Mouse (Mus musculus): ENCODE measurements around the gene Slc17a7. TPM values are rescaled to one million over a fixed set of nuclear protein-coding genes. Genes with fewer than 3 reads are reported as not detected.
A peak's percentile ranks its signal among the peaks of the same experiment; 100 is the strongest.
"Not testable (repeated sequence)": the region's sequence is repeated elsewhere in the genome, so short reads cannot be mapped to it uniquely, and the experiment has no call there.

Slc17a7 gene
- total RNA-seq (2021) = 1 to 10 TPM; 6.1 to 6.7 TPM

GRCm38 (mm10) chr7:45163735-45164490 is at the start of gene Slc17a7:
Gene Slc17a7 (plus strand): TSS chr7:45163949.
- DNase-seq = no peak

GRCm38 (mm10) chr7:45117566-45117965 is 46.2 kb upstream of the Slc17a7 start:
- intact Hi-C loops (cut with DNase I) = no loop called here
- DNase-seq = no peak

More at GRCm38 (mm10) chr7:45163735-45164490, at the start of gene Slc17a7:
- intact Hi-C loops (cut with DNase I) = loop anchor here (2.0 kb wide), 1 partner anchor 135 kb away; no protein-coding TSS in a partner anchor

DNA sequence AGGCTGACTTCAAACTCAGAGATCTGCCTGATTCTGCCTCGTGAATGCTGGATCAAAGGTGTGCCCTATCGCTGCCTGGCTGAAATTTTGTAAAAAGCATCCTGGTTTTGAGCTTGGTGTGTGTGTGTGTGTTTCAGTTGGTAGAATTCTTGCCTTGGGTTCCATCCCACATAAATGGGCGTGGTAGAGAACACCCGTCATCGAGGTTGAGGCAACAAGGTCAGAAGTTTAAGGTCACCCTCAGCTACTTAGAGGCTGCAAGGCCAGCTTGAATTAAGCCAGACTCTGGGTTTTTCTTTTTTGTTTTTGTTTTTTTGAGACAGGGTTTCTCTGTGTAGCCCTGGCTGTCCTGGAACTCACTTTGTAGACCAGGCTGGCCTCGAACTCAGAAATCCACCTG is 45.4 kb upstream of the Slc17a7 start:
- DNase-seq = no peak
- intact Hi-C loops (cut with DNase I) = loop anchor here (2.0 kb wide), 1 partner anchor 14 kb away; no protein-coding TSS in a partner anchor

DNA sequence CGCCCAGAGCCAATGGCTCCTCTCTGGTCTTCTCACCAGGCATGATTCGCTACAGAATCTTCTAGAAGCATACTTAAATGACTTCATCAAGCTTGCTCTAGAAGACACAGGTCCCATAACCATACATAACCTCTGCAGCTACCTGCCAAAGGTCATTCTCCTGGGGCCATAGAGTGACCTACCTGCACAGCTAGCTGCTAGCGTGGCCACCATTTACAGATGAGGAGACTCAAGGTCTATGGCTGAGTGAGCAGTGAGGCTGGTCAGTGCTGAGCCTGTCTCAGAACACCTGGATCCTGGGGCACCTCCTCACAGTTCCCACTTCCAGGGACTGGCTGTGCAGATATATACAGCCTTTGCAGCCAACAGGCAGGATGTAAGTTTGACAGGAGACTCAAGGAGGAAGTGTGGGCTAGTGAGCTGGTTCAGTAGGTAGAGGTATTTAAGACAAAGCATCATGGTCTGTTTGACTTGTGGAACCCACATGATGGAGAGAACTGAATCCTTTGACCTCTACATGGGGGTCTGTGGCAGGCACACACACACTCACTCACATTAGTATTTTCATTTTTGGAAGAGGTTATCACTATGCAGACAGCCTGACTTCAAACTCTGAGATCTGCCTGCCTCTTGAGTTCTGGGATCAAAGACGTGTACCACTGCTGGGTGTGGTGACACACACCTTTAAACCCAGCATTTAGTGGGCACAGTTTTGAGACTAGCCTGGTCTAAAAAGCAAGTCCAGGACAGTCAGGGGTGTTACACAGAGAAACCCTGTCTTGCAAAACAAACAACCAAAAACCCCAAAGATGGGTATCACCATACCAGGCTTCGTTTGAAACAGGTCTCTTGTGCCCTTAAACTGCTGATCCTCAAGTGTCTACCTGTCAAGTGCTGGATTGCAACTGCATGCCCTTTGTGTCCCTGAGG is 43.7 kb upstream of the Slc17a7 start:
- no peak for DNase-seq
- intact Hi-C loops (cut with DNase I) = loop anchor here (2.0 to 5.0 kb wide), 2 partner anchors 15 to 38 kb away; no protein-coding TSS in a partner anchor

DNA sequence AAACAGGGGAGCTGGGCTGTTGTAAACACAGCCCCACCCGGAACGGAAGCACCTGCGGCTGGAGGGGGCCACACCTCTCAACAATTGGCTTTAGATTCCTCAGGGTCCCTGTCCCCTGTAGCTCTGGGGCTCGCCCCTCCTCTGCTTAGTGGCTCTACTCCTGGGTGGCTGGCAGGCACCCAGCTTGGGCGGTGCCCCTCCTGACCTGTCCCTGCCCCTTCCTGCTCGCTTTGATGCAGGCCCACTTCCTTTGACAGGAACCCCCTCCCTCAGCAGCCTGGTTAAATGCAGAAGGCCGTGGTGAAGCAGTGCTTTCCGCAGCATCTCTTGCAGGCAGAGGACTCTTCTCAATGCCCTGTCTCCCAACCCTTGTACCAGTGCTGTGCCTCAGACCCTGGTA is 42.3 kb upstream of the Slc17a7 start:
- peak; percentile 56 to 63 for DNase-seq
- intact Hi-C loops (cut with DNase I) = loop anchor here (5.0 kb wide), 1 partner anchor 39 kb away; no protein-coding TSS in a partner anchor

GRCm38 (mm10) chr7:45121966-45122365 is 41.8 kb upstream of the Slc17a7 start:
- intact Hi-C loops (cut with DNase I) = loop anchor here (5.0 kb wide), 1 partner anchor 40 kb away; no protein-coding TSS in a partner anchor
- no peak for DNase-seq

- intact Hi-C loops (cut with DNase I) = loop anchor here (5.0 kb wide), 1 partner anchor 40 kb away; no protein-coding TSS in a partner anchor
- no peak for DNase-seq
These were observed 41.1 kb upstream of the Slc17a7 start for GRCm38 (mm10) chr7:45122561-45123185.

- DNase-seq = no peak
- intact Hi-C loops (cut with DNase I) = loop anchor here (5.0 kb wide), 1 partner anchor 41 kb away; no protein-coding TSS in a partner anchor
These were observed 40.6 kb upstream of the Slc17a7 start for GRCm38 (mm10) chr7:45123186-45123570.

DNA sequence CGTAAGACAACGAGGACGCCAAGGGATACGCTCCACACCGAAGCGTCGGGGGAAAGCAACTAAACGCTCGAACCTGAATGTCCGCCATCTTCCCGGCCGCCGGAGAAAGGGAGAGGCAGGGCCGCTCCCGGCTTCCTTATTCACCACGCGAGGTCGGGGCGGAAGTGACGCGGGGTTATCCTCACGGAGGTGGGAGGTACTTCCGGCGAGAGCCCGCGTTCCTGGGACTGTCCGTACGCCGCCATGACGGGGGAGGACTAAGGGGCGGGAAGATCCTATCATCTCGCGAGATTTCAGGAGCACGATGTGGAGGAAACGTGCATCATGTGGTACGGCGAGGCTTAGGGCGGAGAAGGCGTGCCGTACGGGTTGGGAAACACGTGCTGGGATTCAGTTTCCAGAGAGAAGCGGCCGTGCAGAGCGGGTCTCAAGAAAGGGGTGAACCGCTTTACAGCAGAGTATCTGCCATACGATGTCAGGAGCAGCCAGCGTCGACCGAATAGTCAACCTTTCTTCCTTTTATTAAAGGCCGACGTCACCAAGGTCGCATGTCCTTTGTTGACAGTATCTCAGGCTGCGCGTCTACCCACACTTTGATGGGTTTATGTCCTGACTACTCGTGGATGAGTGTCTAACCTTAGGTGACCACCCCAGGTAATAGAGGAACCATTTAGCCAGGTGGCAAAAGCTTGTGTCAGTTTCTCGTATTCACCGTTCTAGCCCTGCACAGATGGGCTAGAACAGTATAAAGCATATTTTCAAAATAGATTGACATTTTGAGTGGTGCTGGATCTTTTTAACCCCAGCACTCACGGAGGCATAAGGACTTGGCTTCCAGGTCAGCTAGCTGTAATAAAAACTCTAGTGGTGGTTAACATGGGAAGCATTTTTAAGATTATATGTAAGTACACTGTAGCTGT is 39.3 kb upstream of the Slc17a7 start, which contains the start of gene Rps11:
Rps11 (minus strand) TSS at position 216 of the 920 bp plus-strand sequence.
- peak; percentile 99 for DNase-seq
- intact Hi-C loops (cut with DNase I) = loop anchor here (5.0 kb wide), 1 partner anchor 42 kb away; no protein-coding TSS in a partner anchor

DNA sequence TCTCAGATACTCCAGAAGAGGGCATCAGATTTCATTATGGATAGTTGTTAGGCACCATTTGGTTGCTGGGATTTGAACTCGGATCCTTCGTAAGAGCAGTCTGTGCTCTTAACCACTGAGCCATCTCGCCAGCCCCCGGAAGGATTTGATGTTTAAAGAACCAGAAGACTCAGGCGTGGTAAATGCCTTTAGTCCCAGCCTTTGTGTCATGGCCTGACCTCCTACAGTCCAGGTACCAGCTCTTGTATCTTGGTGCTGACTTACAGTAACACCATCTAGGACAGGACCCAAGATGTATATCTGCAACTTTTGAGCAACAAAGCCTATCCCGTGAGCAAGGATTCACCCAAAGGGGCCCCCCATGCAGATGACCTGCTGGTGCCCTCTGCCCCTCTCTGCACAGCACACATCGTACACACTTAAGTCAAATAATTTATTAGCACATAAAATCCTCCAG is 38.6 kb upstream of the Slc17a7 start:
- no peak for DNase-seq
- intact Hi-C loops (cut with DNase I) = no loop called here

GRCm38 (mm10) chr7:45125649-45126048 is 38.1 kb upstream of the Slc17a7 start:
- intact Hi-C loops (cut with DNase I); DNase-seq: not testable (repeated sequence)

DNA sequence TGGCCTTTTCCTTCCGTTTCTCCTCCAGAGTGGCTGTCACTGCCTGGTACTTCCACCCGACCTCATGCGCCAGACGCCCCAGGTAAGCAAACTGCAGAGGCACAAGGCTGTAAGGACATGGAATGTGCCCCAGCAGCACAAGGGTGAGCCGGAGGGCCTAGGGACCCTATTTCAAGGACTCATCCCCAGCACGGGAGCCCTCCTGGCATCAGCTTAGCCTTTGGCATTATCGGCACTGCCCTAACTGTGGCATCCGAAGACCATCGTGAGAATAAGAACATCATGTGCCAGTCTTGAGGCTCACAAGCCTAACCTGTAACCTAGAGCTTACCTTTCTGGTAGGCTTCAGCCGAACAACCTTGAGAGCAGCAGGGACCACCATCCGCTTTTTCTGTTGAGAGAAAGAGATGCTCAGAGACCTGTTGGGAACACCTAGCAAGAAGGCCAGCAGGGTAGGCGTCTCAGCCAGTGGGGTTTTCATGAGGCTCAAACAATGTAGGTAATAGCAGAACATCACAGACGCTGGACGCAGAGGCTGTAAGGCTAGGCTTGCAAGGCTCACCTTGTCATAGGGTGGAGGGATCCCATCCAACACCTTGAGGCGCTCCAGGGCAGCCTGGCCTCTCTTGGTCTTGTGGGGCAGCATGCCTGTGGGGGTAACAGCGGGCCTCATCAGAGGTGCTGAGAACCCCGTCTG is 37.5 kb upstream of the Slc17a7 start:
- no peak for DNase-seq
- intact Hi-C loops (cut with DNase I) = no loop called here

DNA sequence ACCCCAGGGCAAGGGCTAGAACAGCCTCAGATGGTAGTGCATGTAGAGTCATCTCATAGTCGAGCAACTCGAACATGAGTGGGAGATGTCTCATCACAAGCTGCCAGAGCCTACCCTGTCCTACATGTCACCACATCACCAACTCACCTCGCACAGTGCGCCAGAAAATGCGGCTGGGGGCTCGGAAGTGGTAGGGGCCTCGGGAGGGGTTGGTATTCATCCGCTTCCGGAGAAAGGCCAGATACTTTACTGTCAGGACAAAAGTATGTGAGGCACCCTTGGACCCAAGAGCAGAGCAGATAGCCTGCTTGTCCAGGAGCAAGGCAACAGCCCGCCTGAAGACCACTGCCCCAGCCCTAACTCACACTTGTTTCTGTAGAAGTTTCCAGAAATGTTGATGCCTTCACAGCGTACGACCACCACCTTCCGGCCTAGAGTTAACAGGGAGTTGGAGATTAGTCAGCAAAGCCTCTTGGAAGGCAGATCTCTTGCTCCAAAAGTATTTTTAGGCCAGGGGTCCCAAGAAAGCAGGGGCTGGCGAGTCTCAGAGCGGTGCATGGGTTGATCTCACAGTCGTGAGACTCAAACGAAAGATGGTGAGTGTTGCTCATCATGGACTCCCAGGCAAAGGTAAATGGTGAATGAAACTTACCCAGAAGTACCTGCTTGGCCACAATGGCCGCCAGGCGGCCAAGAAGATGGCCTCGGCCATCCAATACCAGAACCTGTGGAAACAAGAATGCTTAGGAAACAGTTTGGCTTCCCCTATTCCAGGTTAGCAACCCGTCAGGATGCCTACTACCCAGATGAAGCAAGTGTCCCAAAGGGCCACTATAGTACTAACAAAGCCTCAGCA is 36.7 kb upstream of the Slc17a7 start:
- no peak for DNase-seq
- intact Hi-C loops (cut with DNase I) = no loop called here

- no peak for DNase-seq
- intact Hi-C loops (cut with DNase I) = no loop called here
These were observed 36.0 kb upstream of the Slc17a7 start for GRCm38 (mm10) chr7:45127700-45128224.

- DNase-seq = peak; percentile 99 to 100
- intact Hi-C loops (cut with DNase I) = no loop called here
These were observed 35.0 kb upstream of the Slc17a7 start, which contains the start of gene Rpl13a for GRCm38 (mm10) chr7:45128624-45129246. Gene Rpl13a (minus strand): TSS chr7:45128761.

GRCm38 (mm10) chr7:45129318-45129717 is 34.4 kb upstream of the Slc17a7 start:
- DNase-seq = no peak
- intact Hi-C loops (cut with DNase I) = no loop called here

All from heart, postnatal 10 days (tissue).